Mouse (Mus musculus): ENCODE measurements at regions not wholly inside any gene's neighbourhood (a gene's known extent, or its start where the extent isn't known, plus 50 kb on each side); places are given as distances from the start of the nearest gene placed in this dataset.

- H3K36me3 ChIP-seq (ENCODE audit: control insufficient read depth, insufficient read depth, low read length) = no peaks in the 10 kb centered on the region
- no peak for DNase-seq (ENCODE audit: low spot score)
- H3K27me3 ChIP-seq (ENCODE audit: control insufficient read depth, insufficient read depth, low read length) = no peaks in the 10 kb centered on the region
- no peak overlapping the region for H3K27ac ChIP-seq (ENCODE audit: low read depth, low read length)
- WGBS = 50% methylated on average over 11 of the region's 11 CpGs
- H3K4me3 ChIP-seq (ENCODE audit: low read depth, low read length) = no peak overlapping the region
- no peak for ATAC-seq (ENCODE audit: insufficient read depth, low FRiP score, low TSS enrichment)
- H3K4me2 ChIP-seq (ENCODE audit: low read depth) = no peak overlapping the region
- H3K9ac ChIP-seq (ENCODE audit: low read length) = no peak overlapping the region
- H3K4me1 ChIP-seq (ENCODE audit: control insufficient read depth, insufficient read depth, low read length) = no peaks in the 10 kb centered on the region
- H3K9me3 ChIP-seq (ENCODE audit: control insufficient read depth, low read length) = no peaks in the 10 kb centered on the region
Observed at GRCm38 (mm10) chr9:79439233-79439960, 279.2 kb downstream of the Col12a1 start.

GRCm38 (mm10) chr9:79455226-79455625, 263.4 kb downstream of the Col12a1 start:
- no peak for ATAC-seq (ENCODE audit: insufficient read depth, low FRiP score, low TSS enrichment)
- WGBS = 60% methylated on average over 3 of the region's 3 CpGs

GRCm38 (mm10) chr9:79479118-79479517, 239.5 kb downstream of the Col12a1 start:
- no peaks in the 10 kb centered on the region for H3K4me1 ChIP-seq (ENCODE audit: control insufficient read depth, insufficient read depth, low read length)
- WGBS = 36% methylated on average over 1 of the region's 1 CpGs
- DNase-seq (ENCODE audit: low spot score) = no peak

More at GRCm38 (mm10) chr9:79455226-79455625, 263.4 kb downstream of the Col12a1 start:
- H3K9ac ChIP-seq (ENCODE audit: low read length) = no peak overlapping the region
- DNase-seq (ENCODE audit: low spot score) = no peak
- no peak overlapping the region for H3K4me2 ChIP-seq (ENCODE audit: low read depth)
- no peak overlapping the region for H3K27ac ChIP-seq (ENCODE audit: low read depth, low read length)
- H3K27me3 ChIP-seq (ENCODE audit: control insufficient read depth, insufficient read depth, low read length) = no peaks in the 10 kb centered on the region
- H3K4me1 ChIP-seq (ENCODE audit: control insufficient read depth, insufficient read depth, low read length) = no peaks in the 10 kb centered on the region
- no peak overlapping the region for H3K4me3 ChIP-seq (ENCODE audit: low read depth, low read length)
- no peaks in the 10 kb centered on the region for H3K9me3 ChIP-seq (ENCODE audit: control insufficient read depth, low read length)
- no peaks in the 10 kb centered on the region for H3K36me3 ChIP-seq (ENCODE audit: control insufficient read depth, insufficient read depth, low read length)

DNA sequence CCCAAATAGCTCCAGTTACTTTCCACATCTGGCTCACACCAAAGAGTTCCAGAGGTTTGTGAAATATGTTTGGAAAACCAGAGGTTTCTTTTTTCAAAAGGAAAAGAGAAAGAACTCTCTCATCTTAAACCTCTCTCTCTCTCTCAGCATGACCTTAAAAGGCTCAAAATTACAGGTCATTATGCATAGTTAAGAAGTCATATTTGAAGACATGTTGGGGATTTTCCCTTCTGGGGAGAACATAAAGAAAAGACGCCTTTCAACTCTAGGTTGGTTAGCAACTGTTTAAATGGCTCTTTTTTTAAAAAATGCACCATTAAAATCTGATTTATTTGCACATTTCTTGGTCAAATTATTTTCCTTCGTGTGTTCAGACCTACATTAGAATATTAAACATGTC, 218.4 kb downstream of the Col12a1 start:
- Histone ChIP-seq H3K27me3 (ENCODE audit: control insufficient read depth, insufficient read depth, low read length) (no peaks in the 10 kb centered on the region), H3K36me3 (ENCODE audit: control insufficient read depth, insufficient read depth, low read length) (no peaks in the 10 kb centered on the region), H3K9me3 (ENCODE audit: control insufficient read depth, low read length) (no peaks in the 10 kb centered on the region), H3K27ac (ENCODE audit: low read depth, low read length) (no peak overlapping the region), H3K4me3 (ENCODE audit: low read depth, low read length) (no peak overlapping the region), H3K4me1 (ENCODE audit: control insufficient read depth, insufficient read depth, low read length) (no peaks in the 10 kb centered on the region), H3K4me2 (ENCODE audit: low read depth) (no peak overlapping the region), H3K9ac (ENCODE audit: low read length) (no peak overlapping the region)
- no peak for ATAC-seq (ENCODE audit: insufficient read depth, low FRiP score, low TSS enrichment)
- no peak for DNase-seq (ENCODE audit: low spot score)
- WGBS = 56% methylated on average over 2 of the region's 2 CpGs

More at GRCm38 (mm10) chr9:79479118-79479517, 239.5 kb downstream of the Col12a1 start:
- no peak for ATAC-seq (ENCODE audit: insufficient read depth, low FRiP score, low TSS enrichment)
- no peak overlapping the region for H3K4me2 ChIP-seq (ENCODE audit: low read depth)
- no peaks in the 10 kb centered on the region for H3K27me3 ChIP-seq (ENCODE audit: control insufficient read depth, insufficient read depth, low read length)
- no peak overlapping the region for H3K4me3 ChIP-seq (ENCODE audit: low read depth, low read length)
- no peaks in the 10 kb centered on the region for H3K36me3 ChIP-seq (ENCODE audit: control insufficient read depth, insufficient read depth, low read length)
- H3K9ac ChIP-seq (ENCODE audit: low read length) = no peak overlapping the region
- H3K27ac ChIP-seq (ENCODE audit: low read depth, low read length) = no peak overlapping the region
- no peaks in the 10 kb centered on the region for H3K9me3 ChIP-seq (ENCODE audit: control insufficient read depth, low read length)

DNA sequence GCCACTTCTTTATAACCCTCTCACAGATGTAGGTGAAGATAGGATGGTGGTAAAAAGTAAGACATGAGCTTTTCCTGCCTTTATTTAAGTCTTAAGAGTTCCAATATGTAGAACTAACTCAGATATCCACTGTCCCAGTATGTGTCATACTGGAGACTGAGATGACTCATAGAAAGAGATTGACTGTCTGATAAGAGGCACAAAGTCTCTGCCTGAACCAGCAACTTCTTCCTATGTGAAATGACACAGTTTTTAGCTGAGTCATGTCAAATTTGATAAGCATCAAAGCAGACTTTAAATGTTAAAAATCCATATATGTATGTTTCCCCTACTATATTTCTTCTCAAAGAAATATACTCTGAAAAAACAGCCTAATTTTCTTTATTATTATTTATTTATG, 216.6 kb downstream of the Col12a1 start:
- H3K27me3 ChIP-seq (ENCODE audit: control insufficient read depth, insufficient read depth, low read length) = no peaks in the 10 kb centered on the region
- H3K9ac ChIP-seq (ENCODE audit: low read length) = no peak overlapping the region
- no peak overlapping the region for H3K27ac ChIP-seq (ENCODE audit: low read depth, low read length)
- DNase-seq (ENCODE audit: low spot score) (no peak), ATAC-seq (ENCODE audit: insufficient read depth, low FRiP score, low TSS enrichment) (no peak)
- H3K4me1 ChIP-seq (ENCODE audit: control insufficient read depth, insufficient read depth, low read length) = no peaks in the 10 kb centered on the region
- no peaks in the 10 kb centered on the region for H3K9me3 ChIP-seq (ENCODE audit: control insufficient read depth, low read length)
- H3K4me3 ChIP-seq (ENCODE audit: low read depth, low read length) = no peak overlapping the region
- no peak overlapping the region for H3K4me2 ChIP-seq (ENCODE audit: low read depth)
- H3K36me3 ChIP-seq (ENCODE audit: control insufficient read depth, insufficient read depth, low read length) = no peaks in the 10 kb centered on the region

DNA sequence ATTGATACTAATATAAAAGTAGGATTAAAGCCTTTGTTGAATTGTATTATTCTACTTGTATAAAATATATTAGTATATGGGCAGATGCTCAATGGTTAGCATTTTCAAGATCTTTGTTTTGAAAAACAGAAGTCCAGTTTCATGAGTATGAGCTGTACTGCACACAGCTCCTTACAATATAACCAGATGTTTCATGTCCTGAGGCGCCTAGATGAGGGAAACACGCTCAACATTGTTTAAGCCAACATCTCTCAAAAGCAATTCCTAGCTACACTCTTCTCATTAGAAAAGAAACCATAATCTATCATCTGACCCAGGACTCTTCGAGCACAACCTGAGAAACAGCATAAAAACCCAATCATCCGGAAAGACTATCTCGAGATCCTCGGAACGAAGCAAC, 202.2 kb downstream of the Col12a1 start:
- Histone ChIP-seq H3K27me3 (ENCODE audit: control insufficient read depth, insufficient read depth, low read length) (no peaks in the 10 kb centered on the region), H3K4me3 (ENCODE audit: low read depth, low read length) (no peak overlapping the region), H3K4me1 (ENCODE audit: control insufficient read depth, insufficient read depth, low read length) (no peaks in the 10 kb centered on the region), H3K9me3 (ENCODE audit: control insufficient read depth, low read length) (no peaks in the 10 kb centered on the region), H3K36me3 (ENCODE audit: control insufficient read depth, insufficient read depth, low read length) (no peaks in the 10 kb centered on the region), H3K27ac (ENCODE audit: low read depth, low read length) (no peak overlapping the region), H3K9ac (ENCODE audit: low read length) (no peak overlapping the region), H3K4me2 (ENCODE audit: low read depth) (no peak overlapping the region)
- ATAC-seq (ENCODE audit: insufficient read depth, low FRiP score, low TSS enrichment) (no peak), DNase-seq (ENCODE audit: low spot score) (no peak)
- WGBS = 86% methylated on average over 7 of the region's 7 CpGs

DNA sequence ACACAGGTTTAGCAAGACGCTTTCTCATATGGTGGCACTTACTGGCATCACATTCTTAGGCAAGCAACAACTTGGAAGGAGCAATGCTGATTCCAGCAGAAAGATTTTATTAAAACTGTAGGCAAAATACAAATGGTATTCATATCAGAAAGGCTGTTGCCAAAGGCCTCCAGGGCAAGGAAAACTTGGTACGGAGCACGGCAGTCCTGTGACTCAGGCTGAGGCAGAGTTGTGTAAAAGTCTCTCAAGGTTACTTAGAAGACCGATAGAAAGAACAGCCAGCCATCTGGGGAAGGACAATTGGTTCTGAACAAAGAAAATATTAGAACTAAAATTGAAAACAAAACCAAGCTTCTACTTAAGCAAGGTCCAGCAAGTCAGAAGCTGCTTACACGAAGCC, 201.2 kb downstream of the Col12a1 start:
- Histone ChIP-seq H3K4me3 (ENCODE audit: low read depth, low read length) (no peak overlapping the region), H3K9ac (ENCODE audit: low read length) (no peak overlapping the region), H3K9me3 (ENCODE audit: control insufficient read depth, low read length) (no peaks in the 10 kb centered on the region), H3K27ac (ENCODE audit: low read depth, low read length) (no peak overlapping the region), H3K27me3 (ENCODE audit: control insufficient read depth, insufficient read depth, low read length) (no peaks in the 10 kb centered on the region), H3K4me1 (ENCODE audit: control insufficient read depth, insufficient read depth, low read length) (no peaks in the 10 kb centered on the region), H3K36me3 (ENCODE audit: control insufficient read depth, insufficient read depth, low read length) (no peaks in the 10 kb centered on the region), H3K4me2 (ENCODE audit: low read depth) (no peak overlapping the region)
- no peak for DNase-seq (ENCODE audit: low spot score)
- 87% methylated on average over 5 of the region's 5 CpGs for WGBS
- no peak for ATAC-seq (ENCODE audit: insufficient read depth, low FRiP score, low TSS enrichment)

GRCm38 (mm10) chr9:79518640-79519039, 200.0 kb downstream of the Col12a1 start:
- H3K4me1 ChIP-seq (ENCODE audit: control insufficient read depth, insufficient read depth, low read length) = no peaks in the 10 kb centered on the region
- 86% methylated on average over 1 of the region's 1 CpGs for WGBS
- no peaks in the 10 kb centered on the region for H3K36me3 ChIP-seq (ENCODE audit: control insufficient read depth, insufficient read depth, low read length)
- DNase-seq (ENCODE audit: low spot score) (no peak), ATAC-seq (ENCODE audit: insufficient read depth, low FRiP score, low TSS enrichment) (no peak)
- H3K9ac ChIP-seq (ENCODE audit: low read length) = no peak overlapping the region
- no peak overlapping the region for H3K27ac ChIP-seq (ENCODE audit: low read depth, low read length)
- no peaks in the 10 kb centered on the region for H3K9me3 ChIP-seq (ENCODE audit: control insufficient read depth, low read length)
- H3K4me2 ChIP-seq (ENCODE audit: low read depth) = no peak overlapping the region
- H3K4me3 ChIP-seq (ENCODE audit: low read depth, low read length) = no peak overlapping the region
- H3K27me3 ChIP-seq (ENCODE audit: control insufficient read depth, insufficient read depth, low read length) = no peaks in the 10 kb centered on the region

DNA sequence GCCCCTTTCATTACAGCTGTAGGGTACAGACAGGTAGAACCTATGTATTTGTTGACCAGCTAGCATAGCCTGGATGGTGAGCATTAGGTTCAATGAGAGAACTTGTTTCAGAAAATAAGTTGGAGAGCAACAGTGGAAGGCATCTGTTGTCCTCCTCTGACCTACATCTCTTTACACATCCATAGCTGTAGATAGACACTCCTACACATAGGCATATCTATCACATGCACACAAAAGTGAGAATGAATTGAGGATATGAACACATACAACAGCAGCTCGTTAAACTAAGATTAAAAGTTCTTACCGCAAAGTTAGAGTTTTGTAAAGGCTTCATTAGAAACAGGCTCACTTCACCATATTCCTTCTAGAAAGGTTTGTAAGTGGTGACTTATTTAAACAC, 198.1 kb downstream of the Col12a1 start:
- Histone ChIP-seq H3K4me3 (ENCODE audit: low read depth, low read length) (no peak overlapping the region), H3K9ac (ENCODE audit: low read length) (no peak overlapping the region), H3K27ac (ENCODE audit: low read depth, low read length) (no peak overlapping the region), H3K36me3 (ENCODE audit: control insufficient read depth, insufficient read depth, low read length) (no peaks in the 10 kb centered on the region), H3K27me3 (ENCODE audit: control insufficient read depth, insufficient read depth, low read length) (no peaks in the 10 kb centered on the region), H3K4me2 (ENCODE audit: low read depth) (no peak overlapping the region), H3K4me1 (ENCODE audit: control insufficient read depth, insufficient read depth, low read length) (no peaks in the 10 kb centered on the region), H3K9me3 (ENCODE audit: control insufficient read depth, low read length) (no peaks in the 10 kb centered on the region)
- DNase-seq (ENCODE audit: low spot score) (no peak), ATAC-seq (ENCODE audit: insufficient read depth, low FRiP score, low TSS enrichment) (no peak)
- 91% methylated on average over 2 of the region's 2 CpGs for WGBS

All from neural tube, embryonic 11.5 days (tissue).